Mouse (Mus musculus): ENCODE measurements around the gene Gfod1.

- TF ChIP-seq CTCF (conservative IDR thresholded peaks at IDR 0.05; ENCODE audit: low read length) (no peak), POU5F1 (IDR thresholded peaks at IDR 0.05; ENCODE audit: borderline replicate concordance, low read length) (no peak), NANOG (IDR thresholded peaks at IDR 0.05; ENCODE audit: borderline replicate concordance, low read length) (no peak)
Observed at GRCm38 (mm10) chr13:43157370-43157769, 146.6 kb downstream of the Gfod1 start.
